Mouse (Mus musculus): ENCODE data around the gene E130309D02Rik.

- no peak for TF ChIP-seq CTCF (IDR thresholded peaks at IDR 0.05; ENCODE audit: low read depth)
- TF ChIP-seq EP300 (optimal IDR thresholded peaks at IDR 0.05) = no peak
Observed at GRCm38 (mm10) chr5:143255131-143255519, 60.0 kb downstream of the E130309D02Rik start.

All from stomach, postnatal 0 days (tissue).